Comparison of ENCODE assay signal across 10 mouse cellular contexts in genomic region chr1:78189016-78189415, GRCm38 (mm10). TPM values are rescaled to one million over a fixed set of nuclear protein-coding genes. Genes with fewer than 3 reads are reported as not detected.
DNase-seq lines count a peak whose midpoint lies in the region; ATAC-seq and TF ChIP-seq lines count a peak whose summit lies in the region.
"Had no signal": no experiment of that assay in that cellular context is flagged by ENCODE, and none has a peak within 500 bp of the region (broad histone marks: within the 10 kb centered on the region; RNA-seq: fewer than 3 reads in every experiment).

No protein-coding gene starts in this region.

- no peaks in the 10 kb centered on the region for H3K36me3 ChIP-seq in lung, embryonic 14.5 days (ENCODE audit: insufficient read depth)
- H3K36me3 ChIP-seq in limb, embryonic 11.5 days (ENCODE audit: control insufficient read depth, insufficient read depth, low read length): no peaks in the 10 kb centered on the region
- H3K36me3 ChIP-seq in stomach, postnatal 0 days (ENCODE audit: control insufficient read depth, insufficient read depth, low read length): no peaks in the 10 kb centered on the region

- no peaks in the 10 kb centered on the region for H3K9me3 ChIP-seq in lung, embryonic 14.5 days (ENCODE audit: low read depth, low read length)
- H3K9me3 ChIP-seq in limb, embryonic 11.5 days (ENCODE audit: control insufficient read depth, low read length): no peaks in the 10 kb centered on the region
- no peaks in the 10 kb centered on the region for H3K9me3 ChIP-seq in stomach, postnatal 0 days (ENCODE audit: control insufficient read depth, low read length)

- H3K27ac ChIP-seq in lung, embryonic 14.5 days (ENCODE audit: low read depth): no peak overlapping the region
- no peak overlapping the region for H3K27ac ChIP-seq in embryonic fibroblast, embryonic 13.5 days (ENCODE audit: insufficient read depth, low read length)
- no peak overlapping the region for H3K27ac ChIP-seq in limb, embryonic 11.5 days (replicated peaks; ENCODE audit: low read depth, low read length)
- no peak overlapping the region for H3K27ac ChIP-seq in stomach, postnatal 0 days (replicated peaks)

- H3K27me3 ChIP-seq in lung, embryonic 14.5 days (ENCODE audit: insufficient read depth, low read length): peaks cover 98% of the 10 kb centered on the region
- peaks cover 68% of the 10 kb centered on the region for H3K27me3 ChIP-seq in limb, embryonic 11.5 days (ENCODE audit: control insufficient read depth, insufficient read depth, low read length)
- H3K27me3 ChIP-seq in stomach, postnatal 0 days (ENCODE audit: control insufficient read depth, insufficient read depth, low read length): peaks cover 43% of the 10 kb centered on the region

- H3K4me2 ChIP-seq in lung, embryonic 14.5 days: peak overlapping the region; percentile 48; the same call in 1 of the 2 replicates
- H3K4me2 ChIP-seq in limb, embryonic 11.5 days (ENCODE audit: low read depth, severe bottlenecking): peak overlapping the region; percentile 45
- no peak overlapping the region for H3K4me2 ChIP-seq in stomach, postnatal 0 days (replicated peaks; ENCODE audit: low read depth)

- no peak for DNase-seq in lung, embryonic 14.5 days
- no peak for DNase-seq in lung, postnatal 14 days
- peak; percentile 52 for DNase-seq in limb, embryonic 11.5 days (ENCODE audit: low spot score)
- no peak for DNase-seq in stomach, postnatal 0 days (ENCODE audit: low spot score)
- no peak for DNase-seq in layer of hippocampus, postnatal 10 days (ENCODE audit: low spot score in 2 of 2)
- no peak for DNase-seq in kidney, adult 18-20 months
- DNase-seq: layer of hippocampus, postnatal 36 days had no signal

- no peak overlapping the region for H3K9ac ChIP-seq in lung, embryonic 14.5 days
- no peak overlapping the region; the same call in 1 of the 2 replicates for H3K9ac ChIP-seq in limb, embryonic 11.5 days (ENCODE audit: low read length)
- H3K9ac ChIP-seq in stomach, postnatal 0 days (ENCODE audit: low read length): no peak overlapping the region

- no peaks in the 10 kb centered on the region for H3K4me1 ChIP-seq in lung, embryonic 14.5 days (ENCODE audit: insufficient read depth)
- 0 out of 2 replicates have a peak, but pooled peaks cover 3% of the 10 kb centered on the region for H3K4me1 ChIP-seq in embryonic fibroblast, embryonic 13.5 days (ENCODE audit: control insufficient read depth, insufficient read depth, low read length)
- H3K4me1 ChIP-seq in limb, embryonic 11.5 days (ENCODE audit: control insufficient read depth, insufficient read depth, low read length): peaks cover 11% of the 10 kb centered on the region
- no peaks in the 10 kb centered on the region for H3K4me1 ChIP-seq in stomach, postnatal 0 days (replicated peaks; ENCODE audit: control insufficient read depth, insufficient read depth)

- no peak overlapping the region for H3K4me3 ChIP-seq in lung, embryonic 14.5 days (ENCODE audit: low read depth, low read length)
- peak overlapping the region; percentile 36; the same call in 1 of the 2 replicates for H3K4me3 ChIP-seq in embryonic fibroblast, embryonic 13.5 days (ENCODE audit: insufficient read depth, low read length)
- H3K4me3 ChIP-seq in limb, embryonic 11.5 days (ENCODE audit: low read depth, low read length): peak overlapping the region; percentile 23; the same call in 1 of the 2 replicates
- H3K4me3 ChIP-seq in stomach, postnatal 0 days (ENCODE audit: low read depth, low read length): peak overlapping the region; percentile 13; the same call in 1 of the 2 replicates

- no peak for TF ChIP-seq EP300 in stomach, postnatal 0 days (optimal IDR thresholded peaks at IDR 0.05)

- TF ChIP-seq POLR2A in embryonic fibroblast, embryonic 13.5 days (IDR thresholded peaks at IDR 0.05; ENCODE audit: low read depth, low read length): no peak

- under 1% methylated on average over 16 of the region's 16 CpGs for WGBS in lung, embryonic 14.5 days
- under 1% methylated on average over 16 of the region's 16 CpGs for WGBS in limb, embryonic 11.5 days
- 1% methylated on average over 16 of the region's 16 CpGs for WGBS in stomach, postnatal 0 days

- no peak for ATAC-seq in lung, embryonic 14.5 days (ENCODE audit: insufficient read depth)
- ATAC-seq in limb, embryonic 11.5 days (ENCODE audit: insufficient number of reproducible peaks, low FRiP score, low TSS enrichment, low read depth): no peak
- no peak for ATAC-seq in stomach, postnatal 0 days (ENCODE audit: low FRiP score, low TSS enrichment)

- TF ChIP-seq CTCF in lung, embryonic 14.5 days (IDR thresholded peaks at IDR 0.05; ENCODE audit: low read depth): no peak
- no peak for TF ChIP-seq CTCF in embryonic fibroblast, embryonic 13.5 days (IDR thresholded peaks at IDR 0.05; ENCODE audit: borderline replicate concordance, insufficient read depth, low read length)
- no peak for TF ChIP-seq CTCF in stomach, postnatal 0 days (IDR thresholded peaks at IDR 0.05; ENCODE audit: low read depth)

RNA-seq across cellular contexts. Expression of gene Pax3, which starts 7.9 kb away (rescaled TPM):
- polyA plus RNA-seq in lung, embryonic 14.5 days (2014; fragmentation: Nextera tagmentation; extraction: Ambion mirVana): 0.07 TPM in 1 of 2 replicates, not detected in the other
- 2.8 and 6.4 TPM in 2 replicates for polyA plus RNA-seq in embryonic fibroblast, embryonic 13.5 days (2011; ENCODE audit: insufficient read length, low read depth, missing spikeins)
- 5.0 and 5.6 TPM in 2 replicates for polyA plus RNA-seq in limb, embryonic 11.5 days (2014; fragmentation: Nextera tagmentation; extraction: Ambion mirVana)
- polyA plus RNA-seq in stomach, postnatal 0 days (2015; fragmentation: Nextera tagmentation; extraction: Ambion mirVana): not detected in 2 replicates
- total RNA-seq in layer of hippocampus, postnatal 10 days (2021): under 1 TPM in 1 of 2 experiments, not detected in 1; 0.11 TPM
- total RNA-seq: common myeloid progenitor, adult 5-6 weeks; layer of hippocampus, postnatal 36 days; neutrophil, adult 5-6 weeks had no signal
